Mouse (Mus musculus) spleen, adult 2 months (tissue): Measurements from ENCODE around the gene Zfp706.

Source experiments
- CTCF ChIP-seq: fragments of 200-500 bp; IDR thresholded peaks from 2 replicates; pipeline ENCODE4 v1.5.1; 2011; ENCODE audit warnings: mild to moderate bottlenecking, inconsistent platforms; ENCODE audit not compliant: insufficient read depth, insufficient read length, insufficient replicate concordance; ENCODE audit errors: extremely low read depth
- POLR2A ChIP-seq: fragments of 200-500 bp; IDR thresholded peaks from 2 replicates; pipeline ENCODE4 v1.6.1; 2011; ENCODE audit warnings: low read depth, low read length, inconsistent platforms

DNA sequence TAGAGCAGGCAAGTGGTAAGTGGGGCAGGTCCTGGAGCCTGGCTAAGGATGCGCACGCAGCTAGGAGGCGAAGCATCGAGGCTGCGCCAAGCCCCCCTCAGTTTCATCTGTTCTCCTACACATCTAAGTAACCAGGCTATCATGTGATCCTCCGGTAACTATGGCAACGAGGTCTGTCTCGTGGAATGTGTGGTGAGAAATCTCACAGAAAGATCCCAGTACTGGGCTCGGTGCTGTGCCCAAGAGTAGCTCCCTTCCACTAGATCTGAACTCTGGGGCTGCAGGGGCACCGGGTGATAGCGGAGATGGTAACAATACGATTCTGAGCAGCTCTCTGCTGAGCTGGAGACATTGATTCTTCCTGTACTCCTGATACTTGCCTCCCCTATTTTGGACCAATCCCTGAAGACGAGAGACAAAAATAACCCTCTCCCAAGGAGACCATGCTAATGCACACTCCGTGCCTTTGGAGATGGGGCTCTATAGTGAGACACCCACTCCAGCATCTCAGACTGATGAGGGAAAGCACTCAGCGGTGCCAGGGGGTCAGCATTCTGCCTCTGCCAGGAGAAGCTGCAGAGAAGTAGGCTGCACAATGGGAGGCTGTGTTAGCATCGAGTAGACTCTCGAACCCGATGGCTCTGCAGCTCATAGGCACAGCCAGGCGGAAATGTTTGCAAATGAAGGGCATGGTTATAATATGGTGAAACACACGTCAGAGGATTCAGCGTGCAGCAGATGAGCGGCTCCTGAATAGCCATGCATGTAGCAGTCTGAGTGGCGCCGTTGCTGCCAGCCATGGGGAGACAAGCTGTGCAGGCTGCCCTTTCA is 40.0 kb downstream of the Zfp706 start:
- TF ChIP-seq CTCF (no peak), POLR2A (no peak)
